Mouse (Mus musculus): ENCODE results near the gene Ucp3. TPM values are rescaled to one million over a fixed set of nuclear protein-coding genes. Genes with fewer than 3 reads are reported as not detected.

Gene Ucp3
- polyA plus RNA-seq (2012; rRNA removed), result 3.9 and 4.4 TPM in 2 replicates

- 86% methylated on average over 6 of the region's 6 CpGs for WGBS
- DNase-seq, result no peak
- H3K4me3 ChIP-seq (replicated peaks; ENCODE audit: insufficient read depth, low read depth, low read length), result no peak within 1 kb of the TSS
- no peak within 1 kb of the TSS for H3K27ac ChIP-seq (ENCODE audit: insufficient read depth, low read length)
- TF ChIP-seq CTCF (IDR thresholded peaks at IDR 0.05; ENCODE audit: borderline replicate concordance, insufficient read depth, low read depth, low read length), result no peak
- TF ChIP-seq POLR2A (IDR thresholded peaks at IDR 0.05; ENCODE audit: borderline replicate concordance, insufficient read depth, low read length), result no peak
- H3K4me1 ChIP-seq (ENCODE audit: control insufficient read depth, insufficient read depth, low read length), result peaks cover 4% of the 10 kb centered on the region; the same call in 1 of the 2 replicates
- H3K27me3 ChIP-seq (ENCODE audit: control insufficient read depth, insufficient read depth, low read length), result no peaks in the 10 kb centered on the region
Measured at GRCm38 (mm10) chr7:100472777-100473176, at the start of gene Ucp3. Gene Ucp3 (plus strand): TSS chr7:100472990.

- DNase-seq, result no peak
- 61% methylated on average over 3 of the region's 3 CpGs for WGBS
Measured at GRCm38 (mm10) chr7:100425795-100426194, 47.0 kb upstream of the Ucp3 start.

DNA sequence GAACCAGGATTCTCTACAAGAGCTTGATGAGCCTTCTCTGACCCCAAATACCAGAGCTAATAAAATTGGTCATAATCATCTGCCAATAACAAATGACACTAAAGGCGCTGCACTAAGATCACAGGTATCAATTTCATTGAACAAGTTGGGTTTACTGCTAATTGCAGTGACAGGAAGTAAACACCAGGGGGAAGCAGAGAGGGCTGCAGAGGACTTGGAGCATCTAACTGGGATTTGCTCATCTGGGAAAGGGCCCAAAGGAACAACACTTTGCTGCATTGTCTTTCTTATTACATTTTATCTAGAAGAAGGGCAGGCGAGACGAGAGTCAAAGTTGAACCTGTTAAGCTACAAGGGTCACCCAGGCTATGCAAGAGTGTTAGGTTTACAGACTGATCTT lies 43.7 kb upstream of the Ucp3 start:
- Histone ChIP-seq H3K27me3 (ENCODE audit: control insufficient read depth, insufficient read depth, low read length) (no peaks in the 10 kb centered on the region), H3K27ac (ENCODE audit: insufficient read depth, low read length) (no peak overlapping the region), H3K4me1 (ENCODE audit: control insufficient read depth, insufficient read depth, low read length) (no peaks in the 10 kb centered on the region), H3K4me3 (replicated peaks; ENCODE audit: insufficient read depth, low read depth, low read length) (no peak overlapping the region)
- no peak for TF ChIP-seq POLR2A (IDR thresholded peaks at IDR 0.05; ENCODE audit: borderline replicate concordance, insufficient read depth, low read length)
- peak; percentile 69 for TF ChIP-seq CTCF (IDR thresholded peaks at IDR 0.05; ENCODE audit: borderline replicate concordance, insufficient read depth, low read depth, low read length)
- WGBS, result 50% methylated on average over 3 of the region's 3 CpGs
- peak; percentile 33 to 42 for DNase-seq

More at GRCm38 (mm10) chr7:100425795-100426194, 47.0 kb upstream of the Ucp3 start:
- TF ChIP-seq CTCF (IDR thresholded peaks at IDR 0.05; ENCODE audit: borderline replicate concordance, insufficient read depth, low read depth, low read length) (no peak), POLR2A (IDR thresholded peaks at IDR 0.05; ENCODE audit: borderline replicate concordance, insufficient read depth, low read length) (no peak)
- Histone ChIP-seq H3K27ac (ENCODE audit: insufficient read depth, low read length) (no peak overlapping the region), H3K4me1 (ENCODE audit: control insufficient read depth, insufficient read depth, low read length) (no peaks in the 10 kb centered on the region), H3K27me3 (ENCODE audit: control insufficient read depth, insufficient read depth, low read length) (no peaks in the 10 kb centered on the region), H3K4me3 (replicated peaks; ENCODE audit: insufficient read depth, low read depth, low read length) (no peak overlapping the region)

GRCm38 (mm10) chr7:100429911-100430310 lies 42.9 kb upstream of the Ucp3 start:
- WGBS, result 88% methylated on average over 11 of the region's 11 CpGs
- no peak overlapping the region for H3K27ac ChIP-seq (ENCODE audit: insufficient read depth, low read length)
- no peak overlapping the region for H3K4me3 ChIP-seq (replicated peaks; ENCODE audit: insufficient read depth, low read depth, low read length)
- TF ChIP-seq POLR2A (IDR thresholded peaks at IDR 0.05; ENCODE audit: borderline replicate concordance, insufficient read depth, low read length) (no peak), CTCF (IDR thresholded peaks at IDR 0.05; ENCODE audit: borderline replicate concordance, insufficient read depth, low read depth, low read length) (no peak)
- no peaks in the 10 kb centered on the region for H3K27me3 ChIP-seq (ENCODE audit: control insufficient read depth, insufficient read depth, low read length)
- no peak for DNase-seq
- no peaks in the 10 kb centered on the region for H3K4me1 ChIP-seq (ENCODE audit: control insufficient read depth, insufficient read depth, low read length)

DNA sequence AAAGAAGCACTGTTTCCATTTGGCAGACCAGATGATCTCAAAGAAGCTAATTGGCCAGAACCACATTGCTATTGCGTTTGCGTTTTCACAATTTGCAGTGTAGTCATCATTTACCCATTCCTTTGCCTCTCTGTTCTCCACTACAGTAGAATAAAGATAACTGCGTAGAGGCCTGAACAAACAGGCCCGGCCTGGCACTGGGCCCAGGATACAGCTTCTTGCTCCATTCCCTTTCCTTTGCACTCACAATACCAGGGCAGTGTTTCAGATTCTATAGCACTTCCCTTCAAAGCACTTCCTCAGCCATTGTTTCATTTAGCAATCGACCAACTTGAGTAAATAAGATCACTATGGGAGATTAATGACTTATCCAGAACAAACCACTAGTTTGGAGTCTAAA lies 41.7 kb upstream of the Ucp3 start:
- 87% methylated on average over 5 of the region's 5 CpGs for whole genome bisulfite sequencing
- no peaks in the 10 kb centered on the region for H3K27me3 ChIP-seq (ENCODE audit: control insufficient read depth, insufficient read depth, low read length)
- no peaks in the 10 kb centered on the region for H3K4me1 ChIP-seq (ENCODE audit: control insufficient read depth, insufficient read depth, low read length)
- DNase-seq, result no peak
- no peak overlapping the region for H3K4me3 ChIP-seq (replicated peaks; ENCODE audit: insufficient read depth, low read depth, low read length)
- H3K27ac ChIP-seq (ENCODE audit: insufficient read depth, low read length), result no peak overlapping the region
- TF ChIP-seq CTCF (IDR thresholded peaks at IDR 0.05; ENCODE audit: borderline replicate concordance, insufficient read depth, low read depth, low read length) (no peak), POLR2A (IDR thresholded peaks at IDR 0.05; ENCODE audit: borderline replicate concordance, insufficient read depth, low read length) (no peak)

- Histone ChIP-seq H3K4me3 (replicated peaks; ENCODE audit: insufficient read depth, low read depth, low read length) (no peak overlapping the region), H3K27ac (ENCODE audit: insufficient read depth, low read length) (no peak overlapping the region), H3K4me1 (ENCODE audit: control insufficient read depth, insufficient read depth, low read length) (no peaks in the 10 kb centered on the region), H3K27me3 (ENCODE audit: control insufficient read depth, insufficient read depth, low read length) (no peaks in the 10 kb centered on the region)
- no peak for DNase-seq
- TF ChIP-seq CTCF (IDR thresholded peaks at IDR 0.05; ENCODE audit: borderline replicate concordance, insufficient read depth, low read depth, low read length), result no peak
- no peak for TF ChIP-seq POLR2A (IDR thresholded peaks at IDR 0.05; ENCODE audit: borderline replicate concordance, insufficient read depth, low read length)
- 93% methylated on average over 6 of the region's 6 CpGs for WGBS
Measured at GRCm38 (mm10) chr7:100433295-100433694, 39.5 kb upstream of the Ucp3 start.

DNA sequence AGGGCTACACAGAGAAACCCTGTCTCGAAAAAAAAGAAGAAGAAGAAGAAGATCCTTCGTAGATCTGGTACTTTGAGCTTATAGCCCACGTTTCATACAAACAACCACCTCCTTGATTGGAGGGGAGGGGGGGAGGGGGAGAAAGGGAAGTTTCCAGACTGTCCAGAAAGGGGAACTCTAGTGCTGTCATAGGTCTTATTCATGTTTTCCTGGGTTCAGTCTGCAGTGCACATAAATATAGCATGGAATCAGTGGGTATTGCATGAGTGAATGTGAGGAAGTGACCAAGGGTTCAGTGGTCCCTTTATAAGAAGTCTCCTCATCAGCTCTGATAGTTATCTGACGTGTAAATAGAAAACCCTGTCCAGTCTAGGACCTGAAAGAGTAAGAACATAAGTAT lies 29.1 kb upstream of the Ucp3 start:
- TF ChIP-seq POLR2A (IDR thresholded peaks at IDR 0.05; ENCODE audit: borderline replicate concordance, insufficient read depth, low read length) (no peak), CTCF (IDR thresholded peaks at IDR 0.05; ENCODE audit: borderline replicate concordance, insufficient read depth, low read depth, low read length) (no peak)
- no peak overlapping the region for H3K27ac ChIP-seq (ENCODE audit: insufficient read depth, low read length)
- no peaks in the 10 kb centered on the region for H3K4me1 ChIP-seq (ENCODE audit: control insufficient read depth, insufficient read depth, low read length)
- WGBS, result 94% methylated on average over 4 of the region's 4 CpGs
- H3K27me3 ChIP-seq (ENCODE audit: control insufficient read depth, insufficient read depth, low read length), result no peaks in the 10 kb centered on the region
- no peak for DNase-seq
- H3K4me3 ChIP-seq (replicated peaks; ENCODE audit: insufficient read depth, low read depth, low read length), result no peak overlapping the region

GRCm38 (mm10) chr7:100446271-100446670 lies 26.5 kb upstream of the Ucp3 start:
- no peaks in the 10 kb centered on the region for H3K4me1 ChIP-seq (ENCODE audit: control insufficient read depth, insufficient read depth, low read length)
- WGBS, result 93% methylated on average over 5 of the region's 5 CpGs
- TF ChIP-seq POLR2A (IDR thresholded peaks at IDR 0.05; ENCODE audit: borderline replicate concordance, insufficient read depth, low read length) (no peak), CTCF (IDR thresholded peaks at IDR 0.05; ENCODE audit: borderline replicate concordance, insufficient read depth, low read depth, low read length) (no peak)
- no peak overlapping the region for H3K4me3 ChIP-seq (replicated peaks; ENCODE audit: insufficient read depth, low read depth, low read length)
- no peak for DNase-seq
- H3K27me3 ChIP-seq (ENCODE audit: control insufficient read depth, insufficient read depth, low read length), result no peaks in the 10 kb centered on the region
- no peak overlapping the region for H3K27ac ChIP-seq (ENCODE audit: insufficient read depth, low read length)

All from cerebellum, adult 2 months (tissue).